Mouse (Mus musculus) ES-Bruce4 (cell line): ENCODE results near the gene Card10. TPM values are rescaled to one million over a fixed set of nuclear protein-coding genes. Genes with fewer than 3 reads are reported as not detected.

Experiments
- H3K27ac ChIP-seq: 2 replicates; pipeline ENCODE4 v1.5.1; 2012; ENCODE audit warnings: low read length, inconsistent platforms; ENCODE audit not compliant: insufficient read depth
- H3K27me3 ChIP-seq: 2 replicates; pipeline ENCODE4 v1.6.1; 2012; ENCODE audit warnings: mild to moderate bottlenecking, low read length, inconsistent platforms; ENCODE audit not compliant: control insufficient read depth, poor library complexity, insufficient read depth, severe bottlenecking
- H3K36me3 ChIP-seq: 2 replicates; pipeline ENCODE4 v1.6.1; 2012; ENCODE audit warnings: inconsistent platforms, mild to moderate bottlenecking, low read length, moderate library complexity; ENCODE audit not compliant: control insufficient read depth, poor library complexity, insufficient read depth, severe bottlenecking
- H3K4me1 ChIP-seq: one replicate; pipeline ENCODE4 v1.8.1; 2011; ENCODE audit warnings: low read length; ENCODE audit not compliant: control insufficient read depth, insufficient read depth
- H3K4me3 ChIP-seq: 2 replicates; pipeline ENCODE4 v1.5.1; 2011; ENCODE audit warnings: low read depth, mild to moderate bottlenecking, low read length
- H3K9ac ChIP-seq: 2 replicates; pipeline ENCODE4 v1.6.1; 2012; ENCODE audit warnings: low read depth, mild to moderate bottlenecking, inconsistent platforms; ENCODE audit not compliant: poor library complexity, severe bottlenecking
- H3K9me3 ChIP-seq: replicated peaks from 2 replicates; pipeline ENCODE4 v1.6.1; 2012; ENCODE audit warnings: mild to moderate bottlenecking, low read length, inconsistent platforms; ENCODE audit not compliant: control insufficient read depth, poor library complexity, insufficient read depth, severe bottlenecking
- CTCF ChIP-seq: IDR thresholded peaks from one replicate; pipeline ENCODE4 v1.8.1; 2011; ENCODE audit warnings: low read depth, low read length
- EP300 ChIP-seq: IDR thresholded peaks from 2 replicates; pipeline ENCODE4 v1.6.1; 2011; ENCODE audit warnings: low read depth, low read length; ENCODE audit not compliant: insufficient read depth
- POLR2A ChIP-seq: IDR thresholded peaks from one replicate; pipeline ENCODE4 v1.8.1; 2011; ENCODE audit warnings: low read length; ENCODE audit not compliant: insufficient read depth
- polyA plus RNA-seq: library from polyadenylated mRNA; stranded (reverse); fragments of >200 nt; gene quantifications from 2 replicates; pipeline ENCODE4 v1.2.4, GENCODE M21; 2011; ENCODE audit warnings: low read depth; ENCODE audit not compliant: missing spikeins, insufficient read depth, insufficient read length

The Card10 gene
- polyA plus RNA-seq, 1 experiment, result 19.6 TPM

- Histone ChIP-seq H3K9me3 (no peaks in the 10 kb centered on the region), H3K9ac (0 out of 2 replicates have a peak overlapping the region, but pooled peaks have one; percentile 28), H3K27ac (no peak overlapping the region), H3K27me3 (no peaks in the 10 kb centered on the region), H3K4me3 (no peak overlapping the region), H3K4me1 (peaks cover 8% of the 10 kb centered on the region), H3K36me3 (no peaks in the 10 kb centered on the region)
- TF ChIP-seq CTCF (no peak), POLR2A (no peak), EP300 (no peak)
Observed at GRCm38 (mm10) chr15:78799029-78799428, 3.8 kb downstream of the Card10 start.

- H3K27ac ChIP-seq, result no peak overlapping the region
Observed at GRCm38 (mm10) chr15:78797060-78797329, 5.8 kb downstream of the Card10 start.

GRCm38 (mm10) chr15:78796196-78797059 lies 6.4 kb downstream of the Card10 start:
- Histone ChIP-seq H3K4me3 (no peak overlapping the region), H3K27me3 (no peaks in the 10 kb centered on the region), H3K27ac (no peak overlapping the region), H3K9ac (no peak overlapping the region), H3K36me3 (no peaks in the 10 kb centered on the region), H3K4me1 (peaks cover 4% of the 10 kb centered on the region), H3K9me3 (no peaks in the 10 kb centered on the region)
- no peak for TF ChIP-seq CTCF
- peak; percentile 77; the same call in 1 of the 2 replicates for TF ChIP-seq EP300

More at GRCm38 (mm10) chr15:78797060-78797329, 5.8 kb downstream of the Card10 start:
- H3K4me1 ChIP-seq, result peaks cover 4% of the 10 kb centered on the region
- no peaks in the 10 kb centered on the region for H3K27me3 ChIP-seq
- no peak for TF ChIP-seq POLR2A
- H3K9ac ChIP-seq, result no peak overlapping the region
- no peak overlapping the region for H3K4me3 ChIP-seq
- no peaks in the 10 kb centered on the region for H3K9me3 ChIP-seq
- no peaks in the 10 kb centered on the region for H3K36me3 ChIP-seq

- Histone ChIP-seq H3K9ac (no peak overlapping the region), H3K36me3 (no peaks in the 10 kb centered on the region), H3K27me3 (no peaks in the 10 kb centered on the region), H3K9me3 (no peaks in the 10 kb centered on the region), H3K4me1 (peaks cover 4% of the 10 kb centered on the region), H3K4me3 (no peak overlapping the region), H3K27ac (no peak overlapping the region)
- TF ChIP-seq EP300 (no peak), CTCF (no peak), POLR2A (no peak)
Observed at GRCm38 (mm10) chr15:78790990-78791389, 11.9 kb downstream of the Card10 start.

- no peak overlapping the region for H3K4me3 ChIP-seq
- no peaks in the 10 kb centered on the region for H3K36me3 ChIP-seq
- no peak for TF ChIP-seq POLR2A
- TF ChIP-seq CTCF, result no peak
- no peak for TF ChIP-seq EP300
- H3K27me3 ChIP-seq, result no peaks in the 10 kb centered on the region
- no peaks in the 10 kb centered on the region for H3K9me3 ChIP-seq
- no peak overlapping the region for H3K9ac ChIP-seq
- peaks cover 4% of the 10 kb centered on the region for H3K4me1 ChIP-seq
- no peak overlapping the region for H3K27ac ChIP-seq
Observed at GRCm38 (mm10) chr15:78790451-78790850, 12.4 kb downstream of the Card10 start.

GRCm38 (mm10) chr15:78789721-78790323 lies 13.0 kb downstream of the Card10 start:
- H3K9me3 ChIP-seq, result no peaks in the 10 kb centered on the region
- H3K4me1 ChIP-seq, result peaks cover 4% of the 10 kb centered on the region
- H3K4me3 ChIP-seq, result no peak overlapping the region
- H3K27ac ChIP-seq, result no peak overlapping the region
- no peak overlapping the region for H3K9ac ChIP-seq
- H3K27me3 ChIP-seq, result no peaks in the 10 kb centered on the region
- TF ChIP-seq CTCF, result no peak
- no peak for TF ChIP-seq EP300
- no peak for TF ChIP-seq POLR2A
- no peaks in the 10 kb centered on the region for H3K36me3 ChIP-seq
